Mouse (Mus musculus) cerebellum, adult 2 months (tissue): ENCODE results near the gene Rgs3. TPM values are rescaled to one million over a fixed set of nuclear protein-coding genes. Genes with fewer than 3 reads are reported as not detected.
A peak's percentile ranks its signal among the peaks of the same experiment; 100 is the strongest.

Source experiments
- DNase-seq, 2 experiments: peaks; one replicate each; pipeline ENCODE4 v3.0.0; 2021
- H3K27ac ChIP-seq: fragments of 200-500 bp; 2 replicates; pipeline ENCODE4 v1.5.1; 2012; ENCODE audit warnings: low read length, control low read depth, inconsistent platforms; ENCODE audit not compliant: insufficient read depth
- H3K27me3 ChIP-seq: fragments of 200-500 bp; 2 replicates; pipeline ENCODE4 v1.6.1; 2012; ENCODE audit warnings: inconsistent platforms, mild to moderate bottlenecking, low read length, moderate library complexity; ENCODE audit not compliant: control insufficient read depth, insufficient read depth
- H3K4me1 ChIP-seq: fragments of 200-500 bp; 2 replicates; pipeline ENCODE4 v1.6.1; 2011; ENCODE audit warnings: low read length; ENCODE audit not compliant: control insufficient read depth, insufficient read depth
- H3K4me3 ChIP-seq: fragments of 200-500 bp; replicated peaks from 2 replicates; pipeline ENCODE3; 2011; ENCODE audit warnings: mild to moderate bottlenecking, low read depth, low read length, control low read depth; ENCODE audit not compliant: insufficient read depth
- CTCF ChIP-seq: fragments of 200-500 bp; IDR thresholded peaks from 2 replicates; pipeline ENCODE4 v1.5.1; 2011; ENCODE audit warnings: low read depth, mild to moderate bottlenecking, control low read depth, low read length, moderate library complexity, borderline replicate concordance; ENCODE audit not compliant: insufficient read depth
- POLR2A ChIP-seq: fragments of 200-500 bp; IDR thresholded peaks from 2 replicates; pipeline ENCODE4 v1.6.1; 2011; ENCODE audit warnings: low read length, control low read depth, borderline replicate concordance; ENCODE audit not compliant: insufficient read depth
- WGBS: fragments of 180-500 bp; shearing (Covaris S2); methylation state at CpG from one replicate; pipeline ENCODE4 v1.1.7; 2018; 5-methylcytosine and 5-hydroxymethylcytosine counted together
- polyA plus RNA-seq: library from polyadenylated mRNA; depleted of rRNA; stranded (reverse); fragments of >200 nt; gene quantifications from 2 replicates; pipeline ENCODE4 v1.2.3, GENCODE M21; 2012

Gene Rgs3
- polyA plus RNA-seq, 1 experiment, result 92.7 TPM

DNA sequence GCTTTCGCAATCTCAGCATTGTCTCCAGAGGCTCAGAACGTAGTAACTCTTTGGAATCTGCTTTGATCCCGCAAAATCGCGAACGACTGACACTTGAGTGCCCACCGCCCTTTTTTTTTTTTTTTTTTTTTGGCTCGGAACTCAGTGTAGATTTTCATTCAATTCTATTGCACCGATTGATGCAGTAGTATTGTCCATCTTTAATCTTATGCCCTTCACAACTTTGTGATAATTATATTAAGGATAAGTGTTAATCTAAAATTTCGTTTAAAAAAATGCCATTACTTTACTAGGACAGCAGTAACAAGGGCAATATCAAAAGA lies 34.2 kb upstream of the Rgs3 start:
- TF ChIP-seq POLR2A (no peak), CTCF (no peak)
- H3K4me1 ChIP-seq, result peaks cover 3% of the 10 kb centered on the region; the same call in 1 of the 2 replicates
- peak overlapping the region; percentile 94 for H3K4me3 ChIP-seq
- under 1% methylated on average over 10 of the region's 10 CpGs for WGBS
- H3K27me3 ChIP-seq, result no peaks in the 10 kb centered on the region
- H3K27ac ChIP-seq, result no peak overlapping the region
- no peak for DNase-seq

DNA sequence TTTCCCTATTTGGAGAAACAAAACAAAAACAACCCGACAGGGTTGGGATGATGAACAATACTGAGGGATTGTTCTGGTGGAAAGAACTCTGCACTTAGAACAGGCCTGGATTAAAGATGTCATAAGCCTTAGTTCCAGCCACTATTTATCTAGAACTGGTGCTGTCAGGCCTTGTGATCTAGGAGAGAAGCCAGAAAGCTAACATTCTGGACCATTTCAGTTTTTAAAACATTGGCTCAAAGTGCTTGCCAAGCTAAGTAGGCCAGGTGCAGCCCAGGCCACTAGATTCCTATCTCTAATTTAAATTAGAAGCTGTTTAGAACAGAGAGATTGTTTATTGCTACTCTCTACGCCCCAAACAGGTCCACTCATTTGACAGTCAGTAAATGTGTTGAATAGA lies 33.4 kb upstream of the Rgs3 start:
- H3K27me3 ChIP-seq, result no peaks in the 10 kb centered on the region
- DNase-seq, result no peak
- no peak overlapping the region for H3K4me3 ChIP-seq
- no peak overlapping the region for H3K27ac ChIP-seq
- TF ChIP-seq POLR2A (no peak), CTCF (no peak)
- peaks cover 3% of the 10 kb centered on the region; the same call in 1 of the 2 replicates for H3K4me1 ChIP-seq
- 64% methylated on average over 2 of the region's 2 CpGs for WGBS

DNA sequence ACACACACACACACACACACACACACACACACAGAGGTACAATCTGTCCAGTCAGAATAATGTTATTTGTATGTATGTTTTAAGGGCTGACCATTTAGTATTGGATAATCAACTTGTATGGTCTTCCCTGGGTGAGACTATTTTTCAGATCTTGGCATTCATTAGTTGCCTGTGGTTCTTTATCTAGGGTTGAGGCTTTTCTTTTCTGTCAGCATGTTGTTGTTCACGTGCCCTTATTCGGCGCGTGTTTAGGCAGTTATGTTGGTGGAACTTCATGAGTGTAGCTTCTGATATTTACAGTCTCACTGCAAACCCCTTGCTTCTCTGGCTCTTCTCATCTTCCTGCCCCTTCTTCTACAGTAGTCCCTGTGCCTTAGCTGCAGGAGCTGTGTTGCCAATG lies 32.0 kb upstream of the Rgs3 start:
- WGBS, result 82% methylated on average over 4 of the region's 4 CpGs
- H3K27me3 ChIP-seq, result no peaks in the 10 kb centered on the region
- H3K27ac ChIP-seq, result no peak overlapping the region
- no peak overlapping the region for H3K4me3 ChIP-seq
- no peak for DNase-seq
- TF ChIP-seq CTCF (no peak), POLR2A (no peak)
- H3K4me1 ChIP-seq, result peaks cover 3% of the 10 kb centered on the region; the same call in 1 of the 2 replicates

DNA sequence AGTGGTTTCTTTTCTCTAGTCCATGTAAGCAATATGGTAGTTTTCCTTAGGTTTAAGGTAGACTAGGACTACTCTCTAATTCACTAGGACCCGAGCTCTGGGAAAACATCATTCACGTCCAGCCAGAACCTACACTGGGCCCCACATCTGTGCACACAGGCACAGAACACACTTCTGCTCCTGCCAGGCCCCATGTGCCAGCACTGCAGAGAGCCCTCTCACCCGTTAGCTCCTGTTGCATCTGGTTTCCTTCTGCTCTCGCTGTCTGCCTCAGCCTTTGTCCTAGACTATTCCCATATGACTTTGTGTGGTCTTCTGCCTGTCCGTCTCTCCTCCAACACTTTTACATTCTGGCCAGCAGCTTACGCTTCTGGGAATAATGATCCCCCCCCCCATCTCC lies 25.9 kb upstream of the Rgs3 start:
- Histone ChIP-seq H3K27me3 (no peaks in the 10 kb centered on the region), H3K4me1 (no peaks in the 10 kb centered on the region), H3K27ac (no peak overlapping the region), H3K4me3 (no peak overlapping the region)
- no peak for DNase-seq
- no peak for TF ChIP-seq CTCF
- TF ChIP-seq POLR2A, result no peak
- WGBS, result 49% methylated on average over 6 of the region's 6 CpGs

- DNase-seq, result no peak
- Histone ChIP-seq H3K27me3 (no peaks in the 10 kb centered on the region), H3K4me3 (no peak overlapping the region), H3K27ac (no peak overlapping the region), H3K4me1 (no peaks in the 10 kb centered on the region)
- 37% methylated on average over 3 of the region's 3 CpGs for WGBS
- TF ChIP-seq CTCF (no peak), POLR2A (no peak)
Measured at GRCm38 (mm10) chr4:62541802-62542201, 17.8 kb upstream of the Rgs3 start.

GRCm38 (mm10) chr4:62543782-62544181 lies 15.9 kb upstream of the Rgs3 start:
- Histone ChIP-seq H3K4me3 (no peak overlapping the region), H3K27me3 (no peaks in the 10 kb centered on the region), H3K4me1 (no peaks in the 10 kb centered on the region), H3K27ac (no peak overlapping the region)
- TF ChIP-seq POLR2A, result no peak
- no peak for TF ChIP-seq CTCF
- DNase-seq, result no peak
- 56% methylated on average over 6 of the region's 6 CpGs for WGBS

- no peaks in the 10 kb centered on the region for H3K27me3 ChIP-seq
- TF ChIP-seq CTCF, result no peak
- no peak for TF ChIP-seq POLR2A
- no peak overlapping the region for H3K4me3 ChIP-seq
- H3K27ac ChIP-seq, result no peak overlapping the region
- no peak for DNase-seq
- H3K4me1 ChIP-seq, result no peaks in the 10 kb centered on the region
Measured at GRCm38 (mm10) chr4:62544801-62545200, 14.8 kb upstream of the Rgs3 start.

DNA sequence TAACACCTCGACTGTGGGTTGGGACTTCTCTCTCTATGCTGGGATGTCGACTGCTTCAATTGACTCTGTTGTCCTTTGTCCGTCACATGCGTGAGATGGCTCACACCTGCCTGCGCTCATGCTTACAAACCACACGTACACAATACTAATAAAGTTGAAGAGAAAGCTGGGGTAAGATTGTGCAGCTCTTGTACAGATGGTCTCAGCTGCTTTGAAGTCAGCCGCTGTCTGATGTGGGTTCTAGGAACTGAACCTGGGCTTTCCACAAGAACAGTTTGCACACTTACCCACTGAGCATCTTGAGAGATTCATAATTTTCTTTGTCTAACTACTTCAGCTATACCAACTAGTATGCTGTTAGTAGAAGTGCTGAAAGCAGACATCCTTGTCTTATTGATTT lies 7.7 kb upstream of the Rgs3 start:
- Histone ChIP-seq H3K4me3 (no peak overlapping the region), H3K27me3 (no peaks in the 10 kb centered on the region), H3K4me1 (no peaks in the 10 kb centered on the region), H3K27ac (no peak overlapping the region)
- no peak for DNase-seq
- WGBS, result 89% methylated on average over 7 of the region's 7 CpGs
- no peak for TF ChIP-seq CTCF
- no peak for TF ChIP-seq POLR2A

DNA sequence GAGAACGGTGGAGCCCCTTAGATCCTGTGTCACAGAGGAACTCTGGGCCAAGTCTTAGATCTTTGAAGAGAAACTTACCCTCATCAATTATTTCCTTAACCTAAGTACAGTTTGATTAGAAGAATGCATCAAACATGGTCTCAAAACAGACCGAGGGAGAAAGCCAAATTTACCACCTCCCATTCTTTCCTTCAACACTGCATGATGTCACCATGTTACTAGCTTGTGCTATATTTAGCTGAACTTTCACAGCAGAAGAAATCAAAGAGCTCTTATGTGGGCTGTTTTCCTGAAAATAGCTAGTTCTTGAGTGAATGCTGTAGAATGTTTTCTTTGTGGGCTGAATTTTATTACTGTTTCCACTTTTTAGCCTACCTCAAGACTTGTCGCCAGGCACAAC lies 2.2 kb upstream of the Rgs3 start:
- no peak for TF ChIP-seq CTCF
- TF ChIP-seq POLR2A, result no peak
- no peak for DNase-seq
- no peak overlapping the region for H3K27ac ChIP-seq
- no peaks in the 10 kb centered on the region; the same call in 1 of the 2 replicates for H3K4me1 ChIP-seq
- 74% methylated on average over 3 of the region's 3 CpGs for WGBS
- no peaks in the 10 kb centered on the region for H3K27me3 ChIP-seq
- no peak overlapping the region for H3K4me3 ChIP-seq
